Mouse (Mus musculus) right cerebral cortex, postnatal 10 days (tissue): ENCODE measurements at regions not wholly inside any gene's neighbourhood (a gene's known extent, or its start where the extent isn't known, plus 50 kb on each side); places are given as distances from the start of the nearest gene placed in this dataset.

Experiments used
- DNase-seq, 2 experiments: peaks; one replicate each; pipeline ENCODE4 v3.0.0; 2021; ENCODE audit warnings: low spot score in 2 of 2

GRCm38 (mm10) chr3:128122111-128122510 is 226.0 kb upstream of the Fam241a start:
- DNase-seq = no peak

DNA sequence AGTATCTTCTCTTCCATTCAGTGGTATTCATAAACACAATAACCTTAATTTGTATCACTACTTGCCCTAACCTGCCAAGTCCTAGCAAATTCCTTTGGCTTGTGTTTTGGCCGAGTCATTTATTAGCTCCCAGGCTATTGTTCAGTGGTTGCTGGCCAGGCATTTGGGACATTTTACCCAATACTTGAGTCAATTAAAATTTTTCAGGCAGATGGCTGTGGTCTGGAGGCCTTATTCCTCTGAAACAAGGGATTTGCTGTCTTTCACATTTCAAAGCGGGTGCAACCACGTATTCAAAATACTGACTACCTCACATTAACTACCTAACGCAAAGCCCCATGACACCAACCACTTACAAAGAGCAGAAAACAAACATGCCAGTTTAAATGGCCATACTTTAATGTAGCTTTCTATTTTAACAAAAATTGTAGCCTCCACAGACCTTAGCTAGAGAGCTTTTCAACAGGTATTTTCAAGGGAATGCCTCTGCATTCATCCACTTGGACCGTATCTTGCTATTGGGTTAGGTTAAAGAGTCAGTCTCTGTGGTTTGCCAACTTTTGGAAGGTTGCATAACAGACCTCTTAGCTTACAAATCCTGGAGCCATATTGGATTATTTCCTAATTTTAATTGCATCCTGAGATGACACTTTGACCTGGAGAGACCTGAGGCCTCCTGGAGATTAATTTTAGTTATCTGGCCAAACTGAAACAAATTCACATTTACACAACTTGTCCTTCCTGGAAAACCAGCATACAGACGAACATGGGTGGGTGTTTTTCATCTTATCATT is 224.7 kb upstream of the Fam241a start:
- no peak for DNase-seq

GRCm38 (mm10) chr3:128113209-128113608 is 217.1 kb upstream of the Fam241a start:
- DNase-seq = no peak

GRCm38 (mm10) chr3:128110406-128110805 is 214.3 kb upstream of the Fam241a start:
- DNase-seq = no peak

DNA sequence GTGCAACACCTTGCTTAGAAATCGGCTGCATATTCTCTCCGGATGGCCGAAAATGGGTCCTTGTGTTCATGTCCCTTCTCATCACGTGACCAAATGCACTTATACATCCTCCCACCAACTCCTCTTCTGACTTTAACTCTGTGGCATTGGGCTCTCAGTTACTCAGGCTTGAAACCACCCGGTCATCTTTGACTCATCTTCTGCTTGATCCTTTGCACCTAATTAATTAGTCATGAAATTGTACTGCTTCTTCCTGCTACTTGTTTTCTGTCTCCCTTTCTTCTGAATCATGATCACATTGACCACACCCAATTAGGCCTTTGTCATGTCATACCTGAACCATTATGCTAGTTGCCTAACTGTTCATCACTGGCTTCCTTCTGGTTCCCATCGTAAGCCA is 208.4 kb upstream of the Fam241a start:
- no peak for DNase-seq

DNA sequence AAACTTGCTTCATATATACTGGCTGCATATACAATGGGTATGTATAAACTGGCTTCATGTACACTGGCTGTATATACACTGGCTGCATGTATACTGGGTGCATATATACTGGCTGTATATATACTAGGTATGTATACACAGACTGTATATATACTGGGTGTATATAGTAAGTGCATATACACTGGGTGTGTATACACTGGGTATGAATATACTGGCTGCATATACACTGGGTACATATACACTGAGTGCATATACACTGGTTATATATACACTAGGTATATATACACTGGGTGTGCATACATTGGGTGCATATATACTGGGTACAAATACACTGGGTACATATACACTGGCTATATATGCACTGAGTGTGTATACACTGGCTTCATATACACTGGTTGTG is 196.9 kb upstream of the Fam241a start:
- DNase-seq = no peak

GRCm38 (mm10) chr3:128088207-128088606 is 192.1 kb upstream of the Fam241a start:
- DNase-seq = peak; percentile 71 to 73

GRCm38 (mm10) chr3:128087163-128087562 is 191.0 kb upstream of the Fam241a start:
- DNase-seq = no peak

DNA sequence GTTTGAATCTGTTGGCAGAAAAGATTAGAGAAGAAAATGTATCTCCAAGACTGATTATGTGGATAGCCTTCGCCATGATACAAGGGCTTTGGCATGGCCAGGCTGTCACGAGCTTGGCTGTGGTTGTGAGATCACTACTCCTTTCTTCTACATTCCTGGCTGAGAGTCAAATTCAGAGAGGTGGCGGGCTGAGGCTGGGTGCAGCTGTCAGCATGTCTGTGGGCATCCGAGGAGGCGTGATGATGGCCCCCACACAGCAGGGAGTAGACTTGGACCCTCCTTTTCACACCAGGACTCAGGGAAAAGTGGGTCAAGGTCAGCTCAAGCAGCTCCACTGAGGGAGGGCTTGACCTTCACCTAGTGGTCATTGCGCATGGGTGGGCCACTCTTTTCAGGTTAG is 186.3 kb upstream of the Fam241a start:
- no peak for DNase-seq

DNA sequence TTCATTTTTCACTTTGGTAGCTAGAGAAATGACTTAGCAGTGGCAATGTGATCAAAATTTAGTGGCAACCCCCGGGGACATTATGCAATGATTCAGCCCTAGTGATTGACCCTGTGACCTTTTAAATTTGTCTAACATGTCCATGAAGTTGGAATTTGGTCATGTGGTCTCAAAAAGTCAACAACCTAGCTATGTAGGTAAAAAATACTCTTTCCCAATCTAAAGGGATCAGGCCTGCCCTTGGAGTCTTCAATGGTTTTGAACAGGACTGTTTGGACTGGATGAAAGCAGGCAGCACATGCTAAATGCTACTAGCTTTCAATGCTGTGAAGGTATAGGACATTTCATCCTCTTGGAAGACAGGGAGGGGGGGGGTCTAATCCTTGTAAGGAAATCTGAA is 185.3 kb upstream of the Fam241a start:
- DNase-seq = no peak

DNA sequence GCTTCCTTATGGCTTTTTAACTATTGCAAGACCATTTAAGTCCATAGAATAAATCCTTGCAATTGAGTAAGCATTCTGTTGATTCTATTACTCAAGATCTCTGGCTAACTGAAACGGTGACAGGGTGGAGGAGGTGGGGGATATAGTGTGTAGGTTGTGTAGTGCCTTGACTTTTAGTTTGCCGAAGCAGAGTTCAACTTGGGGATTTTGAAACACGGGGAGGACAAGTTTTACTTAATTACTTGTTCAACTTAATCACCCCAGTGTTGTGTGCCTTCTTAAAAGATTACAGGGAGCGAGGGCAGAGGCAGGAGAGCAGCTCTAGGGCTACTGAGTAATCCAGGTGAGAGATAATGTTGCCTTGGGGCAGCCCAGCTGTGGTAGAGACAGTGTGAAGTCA is 171.7 kb upstream of the Fam241a start:
- no peak for DNase-seq

DNA sequence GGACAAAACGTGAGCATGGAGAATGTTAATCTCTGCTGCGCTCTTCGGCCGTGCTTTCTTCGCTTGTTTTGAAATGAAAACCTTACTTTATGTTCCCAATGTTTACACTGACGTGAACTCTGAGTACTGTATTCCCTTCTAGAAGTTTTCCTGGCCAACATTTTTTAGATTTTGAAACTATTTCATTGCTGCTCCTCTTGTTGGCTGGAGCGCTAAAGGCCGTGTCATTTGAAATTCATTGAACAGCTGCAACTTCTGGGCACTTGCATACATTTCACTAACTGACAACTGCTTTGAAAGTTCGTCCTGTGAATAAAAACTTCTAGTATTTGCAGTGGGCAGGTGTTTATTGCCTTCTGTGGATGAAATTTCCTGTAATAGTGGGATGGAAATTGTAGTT is 157.9 kb upstream of the Fam241a start:
- DNase-seq = no peak

DNA sequence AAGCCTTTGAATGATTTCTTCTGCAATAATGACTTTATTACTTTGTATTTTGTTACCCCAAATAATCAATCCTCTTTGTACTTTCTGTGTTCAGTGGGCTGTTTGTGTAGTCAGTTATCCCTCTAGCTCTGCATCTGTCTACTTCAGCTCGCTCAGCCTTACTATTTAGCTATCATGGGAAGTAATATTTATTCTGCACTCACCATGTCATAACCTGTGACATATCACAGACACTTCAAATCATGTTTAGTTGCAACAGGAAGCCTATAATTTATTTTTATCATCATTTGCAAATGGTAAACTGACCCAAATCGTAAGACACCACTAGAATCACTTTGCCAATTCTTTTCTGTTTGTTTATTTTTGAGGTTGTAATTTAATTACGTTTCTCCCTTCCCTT is 147.6 kb upstream of the Fam241a start:
- no peak for DNase-seq

GRCm38 (mm10) chr3:128040407-128041115 is 144.4 kb upstream of the Fam241a start:
- DNase-seq = no peak

GRCm38 (mm10) chr3:128039185-128039584 is 143.1 kb upstream of the Fam241a start:
- no peak for DNase-seq

DNA sequence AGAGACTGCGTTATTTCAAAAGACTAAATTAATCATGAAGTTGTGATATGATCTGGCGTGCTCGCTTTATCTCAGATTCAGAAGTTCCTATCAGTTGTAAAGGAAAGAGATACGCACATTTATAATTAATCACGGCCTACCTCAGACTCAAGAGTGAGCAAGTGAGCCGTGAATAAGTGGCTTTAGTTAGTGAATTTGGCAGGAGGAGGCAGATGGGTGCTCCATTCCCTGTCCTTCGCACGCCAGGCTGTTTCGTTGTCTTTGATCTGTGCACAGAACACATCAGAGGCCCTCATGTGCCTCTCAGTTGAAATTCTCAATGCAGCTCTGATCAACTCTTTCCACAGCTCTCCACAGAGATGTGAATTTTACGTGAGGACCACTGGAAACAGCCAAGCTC is 140.4 kb upstream of the Fam241a start:
- no peak for DNase-seq

DNA sequence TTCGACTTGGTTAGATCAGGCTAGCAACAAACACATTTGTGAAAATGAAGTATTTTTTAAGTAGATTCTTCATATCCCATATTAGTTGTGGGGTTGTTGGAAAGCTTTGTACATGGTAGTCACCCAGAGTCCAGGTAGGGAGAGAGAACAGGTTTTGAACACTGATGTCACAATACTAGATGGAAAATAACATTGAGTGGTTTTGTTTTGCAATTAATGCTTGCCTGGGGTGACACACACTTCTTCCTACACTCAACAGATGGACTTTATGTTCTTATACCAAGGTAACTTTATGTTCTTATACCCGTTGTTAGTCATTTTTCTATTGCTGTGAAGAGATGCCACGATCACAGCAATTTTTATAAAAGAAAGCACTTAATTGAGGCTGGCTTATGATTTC is 134.2 kb upstream of the Fam241a start:
- DNase-seq = no peak

GRCm38 (mm10) chr3:128029565-128029915 is 133.4 kb upstream of the Fam241a start:
- no peak for DNase-seq

GRCm38 (mm10) chr3:128028856-128029564 is 132.9 kb upstream of the Fam241a start:
- DNase-seq = no peak

GRCm38 (mm10) chr3:128024856-128025255 is 128.7 kb upstream of the Fam241a start:
- no peak for DNase-seq

DNA sequence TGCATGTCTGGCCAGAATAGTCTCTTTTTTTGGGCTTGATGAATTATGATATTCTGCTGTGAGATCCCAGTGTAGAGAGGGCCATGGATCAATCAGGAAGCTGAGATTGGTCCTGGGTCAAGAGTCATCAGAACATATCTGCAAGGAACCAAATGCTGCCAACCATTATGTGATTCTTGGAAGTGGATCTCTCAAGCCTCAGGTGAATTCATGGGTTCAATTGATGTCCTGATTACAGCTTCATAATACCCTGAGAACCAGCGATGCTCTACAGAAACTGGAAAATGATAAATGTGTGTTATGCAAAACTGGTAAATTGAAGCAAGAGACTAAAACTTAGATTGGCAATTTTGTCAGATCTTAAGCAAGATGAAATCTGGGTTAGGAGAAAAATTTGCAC is 118.8 kb upstream of the Fam241a start:
- no peak for DNase-seq

DNA sequence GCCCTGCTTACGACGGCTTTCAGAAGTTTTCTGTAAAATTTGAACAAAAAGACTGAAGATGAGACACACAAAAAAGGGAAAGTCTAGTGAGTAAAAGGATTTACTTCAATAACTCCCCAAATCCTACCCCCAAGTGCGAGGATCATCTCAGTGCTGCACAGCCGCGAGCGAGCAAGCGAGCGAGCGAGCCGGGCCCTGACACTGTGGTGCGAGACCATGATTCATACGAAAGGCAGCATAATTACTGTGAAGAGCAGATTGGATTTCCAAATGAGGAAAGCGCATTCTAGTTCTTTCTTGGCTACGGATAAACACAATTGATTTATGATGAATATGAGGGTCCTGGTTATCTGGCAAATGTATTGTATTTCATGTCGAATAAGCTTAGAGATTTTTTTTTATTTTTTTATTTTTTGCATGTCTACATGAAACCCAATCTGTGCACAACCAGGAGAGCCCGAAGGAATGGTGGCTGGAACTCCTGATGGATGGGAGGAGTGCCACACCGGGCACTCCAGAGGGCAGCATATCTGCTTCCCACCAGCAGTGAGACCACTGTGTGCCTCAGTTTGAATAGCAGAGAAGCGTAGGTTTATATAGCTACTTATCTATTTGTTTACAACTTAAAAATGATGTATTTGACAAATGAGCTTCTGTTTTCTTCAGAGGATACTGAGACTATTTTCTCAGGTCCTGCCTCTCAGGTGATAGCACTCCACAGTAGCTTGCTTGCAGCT is 106.9 kb upstream of the Fam241a start:
- DNase-seq = no peak
